In the genomic region with DNA sequence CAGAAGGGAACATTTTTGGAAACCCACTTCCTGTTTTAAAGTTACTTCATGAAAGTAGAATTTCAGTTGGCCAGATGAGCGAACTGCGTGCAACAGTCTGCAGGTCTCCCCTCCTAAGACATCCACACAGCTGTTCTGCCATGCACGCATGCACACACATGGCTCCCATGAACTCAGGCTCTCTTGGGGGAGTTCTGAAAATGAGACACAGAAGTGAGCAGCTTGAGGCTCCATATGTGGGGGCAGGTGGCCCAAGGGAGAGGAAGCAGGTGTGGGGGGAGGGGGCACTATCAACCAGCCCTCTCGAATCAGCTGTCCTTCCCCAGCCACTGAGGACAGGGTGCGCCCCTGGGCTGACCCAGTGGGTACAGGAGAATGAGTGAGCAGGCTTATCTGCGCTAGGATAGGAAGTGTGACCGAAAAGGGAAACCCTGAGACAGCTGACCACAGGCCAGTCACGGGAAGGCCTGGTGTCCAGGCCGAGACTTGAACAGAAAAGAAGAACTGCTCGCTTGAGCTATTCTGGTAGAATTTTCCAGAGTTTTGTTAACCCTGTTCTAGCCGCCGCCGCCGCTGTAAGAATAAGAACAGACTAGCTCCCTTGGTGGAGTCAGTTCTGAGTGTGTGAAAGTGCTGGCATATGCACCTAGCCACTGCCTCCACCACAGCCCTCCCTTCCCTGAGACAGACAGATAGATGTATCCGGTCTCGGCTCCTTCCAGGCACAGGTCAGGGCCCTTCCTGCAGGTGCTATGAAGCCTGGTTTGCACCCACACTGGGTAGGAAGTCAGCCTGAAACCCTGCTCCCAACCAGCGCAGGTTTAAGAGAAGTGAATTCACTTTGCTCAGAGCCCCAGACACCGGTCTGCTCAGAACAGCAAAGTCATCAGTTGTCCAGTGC, we compare ENCODE assay signal across 8 mouse cellular contexts. TPM values are rescaled to one million over a fixed set of nuclear protein-coding genes. Genes with fewer than 3 reads are reported as not detected.
A peak's percentile ranks its signal among the peaks of the same experiment; 100 is the strongest.
DNase-seq lines count a peak whose midpoint lies in the region; ATAC-seq lines count a peak whose summit lies in the region.

No protein-coding gene starts in this region.

- 68% methylated on average over 18 of the region's 18 CpGs for WGBS in limb, embryonic 15.5 days
- 89% methylated on average over 18 of the region's 18 CpGs for WGBS in midbrain, embryonic 13.5 days

- peak; percentile 84 for ATAC-seq in granulocyte monocyte progenitor cell, adult 5-6 weeks (replicated peaks; ENCODE audit: poor library complexity, severe bottlenecking)
- no peak for ATAC-seq in limb, embryonic 15.5 days (ENCODE audit: insufficient number of reproducible peaks, low FRiP score, low TSS enrichment, low read depth)
- peak; percentile 46 for ATAC-seq in neutrophil, adult 5-6 weeks (ENCODE audit: extremely low read depth, insufficient number of reproducible peaks, low FRiP score, poor library complexity, severe bottlenecking)
- no peak for ATAC-seq in midbrain, embryonic 13.5 days

- peak overlapping the region; percentile 54; the same call in 1 of the 2 replicates for H3K27ac ChIP-seq in limb, embryonic 15.5 days
- no peak overlapping the region for H3K27ac ChIP-seq in midbrain, embryonic 13.5 days

- H3K36me3 ChIP-seq in limb, embryonic 15.5 days: no peaks in the 10 kb centered on the region
- no peaks in the 10 kb centered on the region for H3K36me3 ChIP-seq in midbrain, embryonic 13.5 days

- H3K9me3 ChIP-seq in limb, embryonic 15.5 days: no peaks in the 10 kb centered on the region
- no peaks in the 10 kb centered on the region for H3K9me3 ChIP-seq in midbrain, embryonic 13.5 days

- H3K4me1 ChIP-seq in limb, embryonic 15.5 days: peaks cover 30% of the 10 kb centered on the region
- H3K4me1 ChIP-seq in midbrain, embryonic 13.5 days (replicated peaks): no peaks in the 10 kb centered on the region; the same call in 1 of the 2 replicates

- H3K4me2 ChIP-seq in limb, embryonic 15.5 days: no peak overlapping the region
- H3K4me2 ChIP-seq in midbrain, embryonic 13.5 days (replicated peaks): no peak overlapping the region

- peak; percentile 57 to 65 for DNase-seq in right cerebral cortex, postnatal 10 days (ENCODE audit: low spot score in 2 of 2)
- no peak for DNase-seq in right cerebral cortex, postnatal 14 days
- DNase-seq in cerebellum, adult 9-11 months: no peak
- DNase-seq in adrenal gland, adult 8-10 months: no peak

- H3K9ac ChIP-seq in limb, embryonic 15.5 days: no peak overlapping the region
- H3K9ac ChIP-seq in midbrain, embryonic 13.5 days (replicated peaks): no peak overlapping the region

- H3K4me3 ChIP-seq in limb, embryonic 15.5 days: no peak overlapping the region
- H3K4me3 ChIP-seq in midbrain, embryonic 13.5 days (replicated peaks): no peak overlapping the region

- no peaks in the 10 kb centered on the region for H3K27me3 ChIP-seq in limb, embryonic 15.5 days
- H3K27me3 ChIP-seq in midbrain, embryonic 13.5 days: no peaks in the 10 kb centered on the region

RNA-seq across cellular contexts. Expression of a gene that starts 26.2 kb away (rescaled TPM):
- 89.9 and 96.4 TPM in 2 replicates for total RNA-seq in granulocyte monocyte progenitor cell, adult 5-6 weeks (2014; fragmentation: Nextera tagmentation)
- total RNA-seq in granulocyte monocyte progenitor cell, adult 5-6 weeks (2017): 36.1 and 66.2 TPM in 2 replicates
- 13.8 and 14.2 TPM in 2 replicates for polyA plus RNA-seq in limb, embryonic 15.5 days (2015; fragmentation: Nextera tagmentation; extraction: Ambion mirVana)
- total RNA-seq in neutrophil, adult 5-6 weeks (2017): 27.0 and 28.9 TPM in 2 replicates
- 26.1 and 29.6 TPM in 2 replicates for polyA plus RNA-seq in midbrain, embryonic 13.5 days (2015; fragmentation: Nextera tagmentation; extraction: Ambion mirVana)
- total RNA-seq in adrenal gland, adult 8-10 months (2022): 10 to 100 TPM; 10.8 to 15.5 (median 12.3) TPM

Comparison
In these comparisons a context has a peak if more than half of its experiments do, and no peak if none do; other contexts are left out.
1. DNase-seq: peak in right cerebral cortex, postnatal 10 days (2 of 2); none in right cerebral cortex, postnatal 14 days (single experiment), cerebellum, adult 9-11 months (single experiment) and adrenal gland, adult 8-10 months (single experiment).
2. ATAC-seq: peak in granulocyte monocyte progenitor cell, adult 5-6 weeks (single experiment) and neutrophil, adult 5-6 weeks (single experiment); none in limb, embryonic 15.5 days (single experiment) and midbrain, embryonic 13.5 days (single experiment).